Mouse (Mus musculus): ENCODE data around the gene Arih1.

DNA sequence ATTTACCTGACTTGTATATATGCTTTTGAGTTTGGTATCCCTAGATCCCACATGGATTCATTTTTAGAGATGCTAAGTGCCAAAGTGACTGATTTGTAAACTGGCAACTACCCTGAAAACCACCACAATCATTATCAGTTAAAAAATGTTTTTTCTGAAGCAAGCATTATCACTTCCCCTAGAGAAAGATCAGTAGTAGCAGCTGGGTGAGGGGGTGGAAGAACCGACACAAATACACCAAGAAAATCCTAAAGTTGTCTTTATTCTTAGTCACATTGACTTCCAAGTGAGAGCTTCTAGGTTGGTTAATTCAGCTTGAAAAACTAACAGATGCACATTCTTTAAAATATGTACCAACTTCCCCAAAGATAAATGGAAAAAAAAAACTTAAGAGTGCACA, 98.1 kb downstream of the Arih1 start:
- TF ChIP-seq CTCF (IDR thresholded peaks at IDR 0.05; ENCODE audit: control insufficient read depth, insufficient read depth, insufficient replicate concordance, low read depth, low read length) (no peak), POLR2A (IDR thresholded peaks at IDR 0.05; ENCODE audit: control insufficient read depth, low read depth, low read length) (no peak)
